Mouse (Mus musculus): ENCODE measurements at regions not wholly inside any gene's neighbourhood (a gene's known extent, or its start where the extent isn't known, plus 50 kb on each side); places are given as distances from the start of the nearest gene placed in this dataset.

DNA sequence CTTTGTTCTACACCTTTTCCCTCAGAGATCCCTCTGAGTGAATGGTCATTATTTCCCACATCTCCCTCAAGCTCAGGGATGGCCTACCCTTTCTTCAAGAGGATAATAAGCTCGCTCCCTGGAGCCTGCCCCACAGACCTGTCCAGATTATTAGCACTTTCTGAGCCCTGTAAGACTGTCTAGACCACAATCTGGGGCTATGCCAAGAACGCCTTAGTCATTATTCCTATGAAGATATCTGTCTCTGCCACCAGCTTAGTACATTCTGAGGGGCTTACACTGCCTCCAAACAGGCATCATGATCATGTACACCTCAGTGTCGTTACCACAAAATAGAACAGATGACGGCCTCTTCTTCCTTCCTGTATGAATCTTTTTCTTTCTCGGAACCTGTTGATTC lies 124.9 kb downstream of the Cpeb2 start:
- no peak for TF ChIP-seq CTCF (IDR thresholded peaks at IDR 0.05; ENCODE audit: insufficient read depth, low read length)
- TF ChIP-seq POLR2A (IDR thresholded peaks at IDR 0.05; ENCODE audit: borderline replicate concordance, extremely low read depth, low read depth, low read length): no peak

All from lung, adult 2 months (tissue).